Mouse (Mus musculus) right cerebral cortex, postnatal 25 days (tissue): ENCODE data around the gene Mbl2.
"Not testable (repeated sequence)": the region's sequence is repeated elsewhere in the genome, so short reads cannot be mapped to it uniquely, and the experiment has no call there.

Source experiments
- DNase-seq: peaks from one replicate; pipeline ENCODE4 v3.0.0; 2022

Mbl2 gene

DNA sequence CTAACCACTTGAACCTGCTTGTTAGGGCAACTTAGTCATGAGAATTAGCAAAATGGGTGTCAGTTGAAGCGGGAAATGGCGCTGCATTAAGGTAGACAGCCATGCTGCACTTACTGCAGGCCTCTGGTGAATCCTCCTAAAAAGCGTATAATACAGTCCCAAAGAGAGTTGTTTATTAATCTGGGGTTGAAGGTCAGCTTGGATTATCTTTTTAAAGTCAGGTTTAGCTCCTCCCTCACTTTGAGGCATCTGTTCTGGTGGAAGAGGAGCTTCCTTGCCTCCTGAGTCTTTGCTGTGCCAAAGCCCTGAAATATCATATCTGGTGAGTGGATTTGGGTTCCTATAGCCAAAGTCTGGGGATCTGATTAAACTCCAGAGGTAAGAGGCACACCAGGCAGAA, at the start of gene Mbl2:
Gene Mbl2, plus strand, starts transcription at position 252 of the 400 bp plus-strand sequence.
- DNase-seq, result no peak

DNA sequence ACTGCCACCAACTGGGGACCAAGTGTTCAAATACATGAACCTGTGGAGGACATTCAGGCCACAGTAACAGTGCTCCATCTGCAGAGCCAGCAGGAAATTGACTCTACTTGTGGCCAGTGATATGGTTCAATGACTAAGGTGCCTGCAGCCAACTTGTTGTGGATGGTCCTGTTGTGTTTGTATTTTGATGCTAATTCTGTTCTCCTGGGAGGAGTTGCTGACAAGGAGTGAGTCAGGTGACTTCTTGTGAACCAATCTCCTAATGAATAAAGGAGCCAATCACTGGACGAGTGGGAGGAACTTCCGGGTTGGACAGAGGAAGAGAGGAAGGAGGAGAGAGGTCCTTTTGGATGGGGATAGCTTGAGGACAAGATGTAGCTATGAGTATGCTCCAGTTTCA, 47.2 kb upstream of the Mbl2 start:
- DNase-seq, result no peak

DNA sequence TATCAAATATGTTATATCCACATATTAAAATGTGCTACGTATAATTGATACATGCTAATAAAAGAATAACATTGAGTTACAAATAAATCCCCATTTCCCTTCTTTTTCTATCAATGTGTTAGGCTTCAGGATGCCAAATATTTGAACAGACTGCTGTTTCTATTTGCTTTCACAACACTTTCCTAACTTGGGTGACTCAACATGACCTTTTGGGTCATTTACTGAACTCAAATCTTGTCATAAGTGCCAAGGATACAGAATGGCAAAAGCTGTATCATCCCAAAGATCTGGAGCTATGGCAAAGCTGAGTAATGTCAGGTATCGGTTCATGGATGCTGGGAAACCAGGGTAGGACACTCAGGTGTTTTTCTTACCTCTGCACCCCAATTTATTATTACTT, 45.5 kb upstream of the Mbl2 start:
- DNase-seq, result no peak

DNA sequence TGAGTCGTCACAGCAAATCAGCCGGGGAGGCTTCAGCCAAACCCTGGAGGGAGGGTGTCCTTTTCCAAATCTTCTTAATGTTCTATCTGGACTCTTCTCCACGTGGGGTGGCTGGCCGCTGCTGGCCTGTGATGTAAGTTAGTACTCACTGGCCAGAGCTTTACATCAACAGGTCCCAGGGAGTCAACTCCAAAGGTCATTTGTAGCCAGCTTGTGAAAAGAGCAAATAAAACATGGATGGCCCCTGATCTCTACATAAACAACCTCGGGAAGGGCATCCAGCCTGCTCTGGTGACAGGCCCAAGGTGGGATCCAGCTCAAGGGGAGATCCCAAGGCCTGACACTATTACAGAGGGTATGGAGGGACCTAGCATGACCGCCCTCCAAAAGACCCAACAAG, 37.7 kb upstream of the Mbl2 start:
- DNase-seq, result no peak

DNA sequence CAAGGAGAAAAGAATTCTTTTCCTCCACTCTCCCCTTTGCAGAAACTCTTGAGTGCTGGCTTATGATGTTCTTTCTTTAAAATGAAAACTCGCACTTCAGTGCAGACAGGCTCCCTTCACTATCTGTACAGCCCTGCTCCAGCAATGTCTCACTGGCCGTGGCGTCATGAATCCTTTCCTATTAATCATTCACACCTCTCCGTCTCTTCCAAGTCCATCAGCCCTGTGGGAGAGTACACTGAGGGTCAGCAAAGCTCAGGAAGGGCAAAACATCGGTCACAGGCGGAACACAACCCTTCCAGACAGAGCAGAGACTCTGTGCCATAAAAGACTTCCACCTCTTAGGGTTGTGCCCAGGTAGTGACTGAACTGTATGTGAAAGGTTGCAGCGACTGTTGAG, 30.6 kb upstream of the Mbl2 start:
- DNase-seq, result no peak

DNA sequence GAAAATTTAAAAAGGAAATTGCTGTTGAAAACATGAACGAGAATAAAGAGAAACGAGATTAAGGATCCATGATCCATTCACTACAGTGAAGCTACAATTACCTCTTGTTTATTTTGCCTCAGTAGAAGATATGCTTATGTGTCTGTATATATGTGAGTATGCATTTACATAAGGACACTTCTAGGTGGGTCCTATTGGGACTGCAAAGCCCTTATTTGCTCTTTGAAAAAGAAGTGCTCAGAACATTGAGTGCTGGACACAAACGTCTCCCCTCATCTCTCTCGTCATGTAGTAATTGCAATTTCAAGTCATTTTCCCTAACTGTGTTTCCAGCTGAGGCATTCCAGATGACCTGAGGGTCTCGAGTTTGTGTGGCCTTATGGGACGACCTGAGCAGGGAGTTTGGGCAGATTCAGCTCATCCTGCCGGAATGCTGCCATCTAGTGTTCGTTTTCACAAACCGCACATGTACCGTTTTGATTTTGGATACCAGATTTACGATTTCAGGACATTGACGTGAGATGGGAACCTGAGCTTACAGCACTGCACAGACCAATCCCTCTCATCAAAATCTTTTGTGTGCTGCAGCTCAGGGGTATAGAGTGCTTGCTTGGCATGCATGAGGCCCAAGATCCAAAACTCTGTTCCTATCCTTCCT, 27.5 kb upstream of the Mbl2 start:
- DNase-seq, result peak; percentile 7

DNA sequence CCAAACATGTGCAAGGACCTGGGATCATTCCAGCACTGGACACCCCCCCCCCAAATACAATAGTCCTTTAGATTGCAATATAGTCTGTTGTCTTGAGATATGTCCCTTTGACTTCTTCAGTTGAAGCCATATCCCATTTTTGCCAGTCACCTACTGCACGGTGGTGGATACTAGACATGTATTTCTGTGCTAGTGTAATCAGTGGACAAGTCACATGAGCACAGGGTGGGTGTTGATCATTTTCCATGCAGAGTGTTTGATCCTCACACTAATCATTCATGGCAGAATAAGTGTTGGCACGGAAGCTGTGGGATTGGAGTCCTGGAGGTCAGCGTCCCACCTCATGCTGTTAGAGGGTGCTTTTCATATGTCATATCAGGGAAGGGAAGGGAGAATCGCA, 26.9 kb upstream of the Mbl2 start:
- no peak for DNase-seq

DNA sequence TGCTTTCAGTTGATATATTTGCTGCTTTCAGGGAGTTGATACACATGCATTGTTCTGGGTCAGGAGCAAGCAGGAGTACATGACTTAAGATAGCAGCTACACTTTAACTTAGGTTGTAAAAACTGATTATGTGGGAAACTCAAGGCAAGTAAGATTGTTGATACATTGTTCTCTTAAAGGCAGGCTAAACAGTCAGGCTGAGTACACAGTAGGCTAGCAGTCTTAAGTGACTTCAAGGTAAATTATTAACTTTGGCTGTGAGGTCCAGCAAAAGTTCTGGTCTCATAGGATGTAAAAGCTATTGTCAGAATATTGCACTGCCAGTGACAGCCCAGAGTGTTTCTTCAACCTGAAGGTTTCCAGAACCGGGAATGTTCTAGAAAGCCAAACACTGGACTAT, 25.8 kb upstream of the Mbl2 start:
- DNase-seq, result no peak

DNA sequence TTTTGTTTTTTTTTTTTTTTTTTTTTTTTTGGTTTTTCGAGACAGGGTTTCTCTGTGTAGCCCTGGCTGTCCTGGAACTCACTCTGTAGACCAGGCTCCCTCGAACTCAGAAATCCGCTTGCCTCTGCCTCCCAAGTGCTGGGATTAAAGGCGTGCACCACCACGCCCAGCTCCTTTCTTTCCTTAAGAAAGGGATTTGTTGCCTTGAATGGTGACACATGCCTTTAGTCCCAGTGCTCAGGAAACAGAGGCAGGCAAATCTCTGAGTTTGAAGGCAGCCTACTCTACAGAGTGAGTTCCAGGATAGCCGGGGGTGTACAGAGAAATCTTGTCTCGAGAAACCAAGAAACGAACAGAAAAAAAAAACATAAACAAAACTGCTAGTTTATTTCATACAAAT, 23.7 kb upstream of the Mbl2 start:
- not testable (repeated sequence) for DNase-seq

DNA sequence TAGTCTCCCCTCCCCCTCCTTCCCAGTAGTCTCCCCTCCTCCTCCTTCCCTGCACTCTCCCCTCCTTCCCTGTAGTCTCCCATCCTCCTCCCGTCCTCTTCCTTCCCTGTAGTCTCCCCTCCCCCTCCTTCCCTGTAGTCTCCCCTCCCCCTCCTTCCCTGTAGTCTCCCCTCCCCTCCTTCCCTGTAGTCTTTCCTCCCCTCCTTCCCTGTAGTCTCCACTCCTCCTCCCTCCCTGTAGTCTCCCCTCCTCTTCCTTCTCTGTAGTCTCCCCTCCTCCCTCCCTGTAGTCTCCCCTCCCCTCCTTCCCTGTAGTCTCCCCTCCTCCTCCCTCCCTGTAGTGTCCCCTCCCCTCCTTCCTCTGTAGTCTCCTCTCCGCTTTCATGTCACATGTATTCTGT, 18.7 kb upstream of the Mbl2 start:
- no peak for DNase-seq

DNA sequence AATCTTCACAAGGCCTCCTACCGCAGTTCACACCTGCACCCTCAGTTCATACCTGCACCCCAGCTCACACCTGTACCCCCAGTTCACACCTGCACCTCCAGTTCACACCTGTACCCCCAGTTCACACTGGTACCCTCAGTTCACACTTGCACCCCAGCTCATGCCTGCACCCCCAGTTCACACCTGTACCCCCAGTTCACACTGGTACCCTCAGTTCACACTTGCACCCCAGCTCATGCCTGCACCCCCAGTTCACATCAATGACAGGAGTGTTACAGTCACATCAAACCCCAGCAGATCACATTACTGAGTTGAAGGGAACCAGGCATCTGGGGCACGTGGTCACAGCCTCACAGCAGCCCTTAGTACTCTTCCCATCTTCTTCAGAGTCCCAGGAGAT, 17.0 kb upstream of the Mbl2 start:
- not testable (repeated sequence) for DNase-seq

DNA sequence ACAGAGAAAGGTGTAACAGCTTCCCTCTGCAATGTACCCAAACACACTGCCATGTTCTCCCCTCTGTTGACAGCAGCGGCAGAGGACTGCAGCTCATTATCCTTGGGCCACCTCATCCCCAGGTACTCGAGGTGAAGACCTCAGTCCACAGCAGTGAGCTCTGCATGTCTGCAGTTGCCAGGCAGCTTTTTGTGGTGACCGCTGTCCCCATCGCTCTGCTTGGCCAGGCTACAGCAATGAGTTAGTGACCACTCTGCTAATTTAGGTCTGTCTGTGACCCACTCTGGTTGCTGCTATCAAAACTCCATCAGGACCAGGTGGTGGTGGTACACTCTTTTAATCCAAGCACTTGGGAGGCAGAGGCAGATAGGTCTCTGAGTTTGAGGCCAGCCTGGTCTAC, 16.6 kb upstream of the Mbl2 start:
- DNase-seq, result no peak

DNA sequence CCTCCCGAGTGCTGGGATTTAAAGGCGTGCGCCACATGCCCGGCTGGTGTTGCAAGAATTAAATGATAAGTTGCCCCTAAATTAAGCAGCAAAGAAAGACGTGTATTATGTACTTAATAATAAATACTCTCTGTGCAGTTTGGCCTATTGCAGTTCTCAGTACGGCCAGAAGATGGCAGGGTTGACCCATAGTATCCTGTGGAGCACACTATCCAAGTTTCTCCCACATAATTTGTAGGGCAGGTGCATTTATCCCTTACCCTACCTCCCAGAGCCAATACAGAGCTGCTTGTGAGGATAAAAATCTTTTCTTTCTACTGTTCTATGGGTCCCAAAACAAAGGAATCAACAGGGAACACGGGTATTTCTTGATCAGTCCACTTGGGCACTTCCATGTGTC, 15.4 kb upstream of the Mbl2 start:
- peak; percentile 28 for DNase-seq

DNA sequence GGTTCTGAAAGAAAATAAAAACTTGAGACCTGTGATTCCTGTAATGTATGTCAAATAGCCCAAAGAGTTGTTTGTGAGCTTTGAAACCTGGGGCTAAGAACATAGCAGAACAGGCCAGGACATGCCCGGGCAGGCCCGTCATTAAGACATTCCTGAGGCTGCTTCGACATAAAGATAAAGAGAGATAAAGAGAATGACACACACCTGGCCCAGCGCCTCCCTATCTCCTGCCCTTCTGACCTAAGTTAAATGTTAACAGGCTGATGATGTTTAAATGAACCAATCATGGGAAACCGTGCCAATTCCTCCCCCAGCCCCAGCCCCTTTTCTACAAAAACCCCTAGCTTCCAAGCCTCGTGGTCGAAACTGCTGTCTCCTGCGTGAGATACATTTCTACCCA, 10.1 kb upstream of the Mbl2 start:
- DNase-seq, result not testable (repeated sequence)

DNA sequence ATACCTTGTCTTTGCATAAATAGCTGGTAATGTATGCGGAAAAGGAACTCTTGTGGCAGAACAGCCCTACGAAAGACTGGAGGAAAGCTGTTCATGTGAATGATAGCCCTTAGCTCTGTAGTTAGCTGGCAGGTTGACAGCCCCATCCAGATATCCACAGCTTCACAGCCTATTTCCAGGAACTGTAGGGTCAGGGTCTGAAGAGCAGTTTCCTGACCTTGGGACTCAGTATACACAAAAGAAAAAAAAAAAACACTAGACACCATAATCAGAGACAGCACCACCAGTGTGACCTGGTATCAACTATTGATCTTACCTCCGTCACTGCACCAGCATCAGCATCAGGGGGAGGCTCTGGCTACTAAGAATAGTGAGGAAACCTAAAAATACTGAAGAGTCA, 3.3 kb upstream of the Mbl2 start:
- no peak for DNase-seq

DNA sequence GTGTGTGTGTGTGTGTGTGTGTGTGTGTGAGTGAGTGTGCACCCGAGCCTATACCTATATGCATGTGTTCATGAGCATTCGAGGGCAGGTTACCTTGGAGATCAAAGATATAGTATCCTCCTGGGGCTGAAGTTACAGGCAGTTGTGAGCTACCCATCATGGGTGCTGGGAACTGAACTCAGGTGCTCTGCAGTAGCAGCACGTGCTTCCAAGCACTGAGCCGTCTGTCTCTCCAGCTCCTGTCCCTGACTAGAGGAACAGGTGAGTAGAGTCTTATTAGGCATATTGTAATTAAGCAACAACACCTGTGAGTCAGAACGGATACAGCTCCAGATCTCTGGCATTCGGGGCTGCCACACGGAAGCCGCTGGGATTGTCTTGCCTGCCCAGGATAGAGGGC, 1.7 kb downstream of the Mbl2 start:
- no peak for DNase-seq

DNA sequence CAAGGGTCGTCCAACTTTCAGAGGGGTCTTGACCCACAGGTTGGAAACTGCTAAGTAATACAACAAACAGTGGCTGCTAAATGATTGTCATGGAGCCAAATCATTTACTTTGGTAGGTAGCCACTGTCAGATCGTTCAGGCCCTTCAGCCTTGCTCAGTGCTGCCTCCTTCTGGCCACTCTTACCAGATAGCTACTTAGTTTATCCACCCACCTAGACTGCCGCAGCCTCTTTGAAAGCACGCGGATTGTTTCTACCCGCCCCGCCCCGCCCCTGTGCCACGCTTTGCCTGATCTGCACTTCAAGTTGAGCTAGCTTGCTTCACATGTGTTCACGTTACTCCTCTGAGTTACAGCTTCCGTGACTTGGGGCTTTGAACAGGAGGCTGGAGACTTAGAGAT, 14.6 kb downstream of the Mbl2 start:
- no peak for DNase-seq

DNA sequence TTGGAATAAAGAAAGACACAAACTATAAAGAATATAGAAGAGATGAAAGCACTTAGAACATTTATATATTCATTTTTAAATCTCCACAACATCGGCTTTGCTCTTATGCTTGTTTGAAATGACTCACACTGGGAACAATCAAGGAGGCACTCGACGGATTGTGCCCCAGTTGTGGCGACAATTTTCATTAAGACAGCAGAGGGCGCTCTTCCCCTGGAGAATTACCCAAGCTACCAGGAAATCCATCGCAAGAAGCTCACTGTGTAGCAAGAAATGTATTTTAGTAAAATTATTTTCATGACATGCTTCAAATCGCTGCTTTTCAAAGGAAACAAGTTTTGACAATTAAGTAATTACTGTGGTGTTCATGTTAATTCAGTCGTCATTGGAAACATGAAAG, 16.1 kb downstream of the Mbl2 start:
- DNase-seq, result peak; percentile 69

DNA sequence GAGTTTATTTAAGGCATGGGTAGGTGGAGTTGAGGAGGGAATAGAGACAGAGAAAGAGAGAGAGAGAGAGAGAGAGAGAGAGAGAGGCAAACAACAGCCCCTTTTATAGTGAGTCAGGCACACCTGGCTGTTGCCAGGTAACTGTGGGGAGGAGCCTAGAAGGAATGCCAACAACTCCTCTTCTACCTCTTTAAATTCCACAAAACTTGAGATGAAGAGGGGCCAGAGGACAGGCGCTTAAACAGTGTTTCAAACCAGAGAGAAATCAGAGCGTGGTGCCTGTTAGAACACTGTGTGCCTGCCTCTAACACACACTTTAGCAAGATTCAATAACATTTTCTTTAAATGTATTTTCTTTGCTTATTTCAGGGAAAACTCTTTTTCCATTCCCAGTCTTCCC, 19.5 kb downstream of the Mbl2 start:
- DNase-seq, result no peak

DNA sequence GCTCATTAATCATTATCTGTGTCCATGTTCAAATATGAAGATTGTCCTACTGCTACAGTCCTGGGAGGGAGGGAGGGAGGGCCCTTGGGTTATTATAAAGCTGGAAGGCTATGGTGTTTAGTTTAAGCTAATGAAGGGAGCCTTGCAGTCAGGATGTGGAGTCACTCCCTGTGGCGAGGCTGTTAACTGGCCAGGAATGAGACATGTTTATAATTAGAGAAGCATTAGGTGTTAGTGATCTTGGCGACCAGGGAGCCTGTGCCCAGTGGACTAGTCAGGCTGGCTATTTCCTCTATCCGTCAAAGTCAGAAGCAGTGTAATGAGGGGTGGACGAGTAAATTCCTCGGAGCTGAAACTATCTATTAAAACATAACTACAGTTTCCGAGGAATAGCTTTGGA, 23.6 kb downstream of the Mbl2 start:
- no peak for DNase-seq

DNA sequence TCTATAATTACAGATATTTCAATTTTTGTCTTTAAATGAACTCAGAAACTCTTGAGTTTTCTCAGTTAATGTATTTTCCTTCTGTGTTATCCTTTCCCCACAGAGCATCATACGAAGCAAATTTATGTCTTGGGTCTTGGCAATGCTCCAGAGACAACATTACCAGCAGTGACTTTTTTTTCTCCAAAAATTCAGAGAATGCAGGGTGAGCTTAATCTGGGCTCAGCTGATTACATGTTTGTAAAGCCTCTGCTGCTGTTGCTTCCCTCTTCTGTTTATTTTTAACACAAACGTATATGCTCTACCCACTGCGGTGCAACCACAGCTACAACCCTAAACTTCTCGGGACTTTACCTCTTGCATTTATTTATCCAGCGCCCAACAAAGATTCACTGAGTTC, 48.4 kb downstream of the Mbl2 start:
- no peak for DNase-seq

DNA sequence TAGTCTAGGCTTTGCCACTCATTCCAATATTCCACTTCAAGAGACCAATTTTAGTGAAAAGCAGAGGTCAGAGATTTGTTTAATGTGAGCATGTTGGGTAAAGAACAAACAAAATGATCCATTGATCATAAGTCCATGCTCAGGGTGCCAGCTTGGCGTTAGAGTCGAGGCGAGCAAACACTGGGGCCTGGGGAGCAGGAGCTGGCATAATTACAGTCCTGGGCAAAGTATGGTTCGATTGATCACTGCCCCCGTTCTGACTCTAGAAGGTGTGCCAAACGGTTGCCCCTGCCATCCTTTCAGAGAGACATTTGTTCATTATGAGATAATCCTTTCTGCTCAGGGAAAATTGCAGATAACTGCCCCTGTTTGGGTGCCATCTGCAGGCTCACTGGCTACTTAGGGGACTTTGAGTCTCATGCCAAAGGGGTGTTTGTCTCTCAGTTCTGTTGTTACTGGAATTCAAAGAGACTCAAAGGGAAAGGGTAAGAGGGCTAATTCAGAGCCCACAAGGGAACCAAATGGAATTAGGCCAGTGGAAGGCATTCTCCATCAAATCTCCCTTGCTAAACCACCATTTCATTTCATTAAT, 55.3 kb downstream of the Mbl2 start:
- DNase-seq, result no peak
